Mouse (Mus musculus): ENCODE measurements around the gene Gm47955. TPM values are rescaled to one million over a fixed set of nuclear protein-coding genes. Genes with fewer than 3 reads are reported as not detected.
"Not testable (repeated sequence)": the region's sequence is repeated elsewhere in the genome, so short reads cannot be mapped to it uniquely, and the experiment has no call there.

The Gm47955 gene
- polyA plus RNA-seq (2012; fragmentation: generic; extraction: Trizol) = not detected

- H3K79me2 ChIP-seq (ENCODE audit: control insufficient read depth, insufficient read depth) = no peaks in the 10 kb centered on the region
- TF ChIP-seq POLR2AphosphoS2 (IDR thresholded peaks at IDR 0.05; ENCODE audit: insufficient read length, low read depth) (no peak), CEBPB (IDR thresholded peaks at IDR 0.05; ENCODE audit: insufficient read depth, poor library complexity, severe bottlenecking) (no peak), SRF (IDR thresholded peaks at IDR 0.05; ENCODE audit: control insufficient read depth, insufficient read length, low read depth) (no peak), MYOD1 (IDR thresholded peaks at IDR 0.05; ENCODE audit: control insufficient read depth in 1 of 3, insufficient read length in 2 of 3, low read depth in 2 of 3) (no peak), MYOG (IDR thresholded peaks at IDR 0.05; ENCODE audit: control insufficient read depth in 1 of 3, insufficient read depth in 1 of 3, insufficient read length in 2 of 3, low read depth in 2 of 3) (no peak), POLR2A (IDR thresholded peaks at IDR 0.05; ENCODE audit: insufficient read length, low read depth) (no peak), TCF12 (IDR thresholded peaks at IDR 0.05; ENCODE audit: insufficient read depth, poor library complexity, severe bottlenecking) (no peak), USF1 (IDR thresholded peaks at IDR 0.05; ENCODE audit: low read depth) (no peak), REST (IDR thresholded peaks at IDR 0.05; ENCODE audit: insufficient read depth, insufficient read length) (no peak), E2F4 (IDR thresholded peaks at IDR 0.05; ENCODE audit: insufficient read depth) (no peak), TCF3 (IDR thresholded peaks at IDR 0.05; ENCODE audit: insufficient read length, low read depth) (no peak), MAX (IDR thresholded peaks at IDR 0.05; ENCODE audit: low read depth) (no peak)
- no peaks in the 10 kb centered on the region for H3K27me3 ChIP-seq (ENCODE audit: control insufficient read depth, insufficient read depth, insufficient read length)
- no peak within 1 kb of the TSS for H3K4me3 ChIP-seq
- no peak within 1 kb of the TSS for H3ac ChIP-seq (ENCODE audit: control insufficient read depth, insufficient read length)
- no peak within 1 kb of the TSS for H3K4me2 ChIP-seq (ENCODE audit: low read depth)
- H3K36me3 ChIP-seq (ENCODE audit: control insufficient read depth, insufficient read depth) = no peaks in the 10 kb centered on the region
Measured at GRCm38 (mm10) chr1:82959870-82960385, at the start of gene Gm47955. Gene Gm47955 (plus strand): TSS chr1:82960286.

- Histone ChIP-seq H3K36me3 (ENCODE audit: control insufficient read depth, insufficient read depth) (no peaks in the 10 kb centered on the region), H3ac (ENCODE audit: control insufficient read depth, insufficient read length) (no peak within 1 kb of the TSS), H3K79me2 (ENCODE audit: control insufficient read depth, insufficient read depth) (no peaks in the 10 kb centered on the region), H3K4me2 (ENCODE audit: low read depth) (no peak within 1 kb of the TSS), H3K27me3 (ENCODE audit: control insufficient read depth, insufficient read depth, insufficient read length) (no peaks in the 10 kb centered on the region), H3K4me3 (no peak within 1 kb of the TSS)
- TF ChIP-seq POLR2AphosphoS2 (IDR thresholded peaks at IDR 0.05; ENCODE audit: insufficient read length, low read depth) (no peak), TCF12 (IDR thresholded peaks at IDR 0.05; ENCODE audit: insufficient read depth, poor library complexity, severe bottlenecking) (no peak), SRF (IDR thresholded peaks at IDR 0.05; ENCODE audit: control insufficient read depth, insufficient read length, low read depth) (no peak), MYOG (IDR thresholded peaks at IDR 0.05; ENCODE audit: control insufficient read depth in 1 of 3, insufficient read depth in 1 of 3, insufficient read length in 2 of 3, low read depth in 2 of 3) (no peak), E2F4 (IDR thresholded peaks at IDR 0.05; ENCODE audit: insufficient read depth) (no peak), USF1 (IDR thresholded peaks at IDR 0.05; ENCODE audit: low read depth) (no peak), TCF3 (IDR thresholded peaks at IDR 0.05; ENCODE audit: insufficient read length, low read depth) (no peak), MAX (IDR thresholded peaks at IDR 0.05; ENCODE audit: low read depth) (no peak), CEBPB (IDR thresholded peaks at IDR 0.05; ENCODE audit: insufficient read depth, poor library complexity, severe bottlenecking) (no peak), POLR2A (IDR thresholded peaks at IDR 0.05; ENCODE audit: insufficient read length, low read depth) (no peak), MYOD1 (IDR thresholded peaks at IDR 0.05; ENCODE audit: control insufficient read depth in 1 of 3, insufficient read length in 2 of 3, low read depth in 2 of 3) (no peak), REST (IDR thresholded peaks at IDR 0.05; ENCODE audit: insufficient read depth, insufficient read length) (no peak)
Measured at GRCm38 (mm10) chr1:82913025-82913424, 47.1 kb upstream of the Gm47955 start, which contains the start of gene A030005L19Rik. Gene A030005L19Rik (plus strand): TSS chr1:82913325.

- H3K36me3 ChIP-seq (ENCODE audit: control insufficient read depth, insufficient read depth); H3K4me3 ChIP-seq; H3K4me2 ChIP-seq (ENCODE audit: low read depth); H3K79me2 ChIP-seq (ENCODE audit: control insufficient read depth, insufficient read depth); H3ac ChIP-seq (ENCODE audit: control insufficient read depth, insufficient read length); H3K27me3 ChIP-seq (ENCODE audit: control insufficient read depth, insufficient read depth, insufficient read length): not testable (repeated sequence)
- peak in 1 of 3 experiments; percentile 56 for TF ChIP-seq MYOD1 (IDR thresholded peaks at IDR 0.05; ENCODE audit: control insufficient read depth in 1 of 3, insufficient read length in 2 of 3, low read depth in 2 of 3)
- TF ChIP-seq MYOG (IDR thresholded peaks at IDR 0.05; ENCODE audit: control insufficient read depth in 1 of 3, insufficient read depth in 1 of 3, insufficient read length in 2 of 3, low read depth in 2 of 3) = peak in 1 of 3 experiments; percentile 50
Measured at GRCm38 (mm10) chr1:82913434-82913833, 46.7 kb upstream of the Gm47955 start.

GRCm38 (mm10) chr1:82924650-82925049 is 35.4 kb upstream of the Gm47955 start, which contains the start of gene A030014E15Rik:
Gene A030014E15Rik (plus strand): TSS chr1:82924917.
- Histone ChIP-seq H3K79me2 (ENCODE audit: control insufficient read depth, insufficient read depth) (no peaks in the 10 kb centered on the region), H3K36me3 (ENCODE audit: control insufficient read depth, insufficient read depth) (no peaks in the 10 kb centered on the region), H3K4me3 (no peak within 1 kb of the TSS), H3K4me2 (ENCODE audit: low read depth) (no peak within 1 kb of the TSS), H3ac (ENCODE audit: control insufficient read depth, insufficient read length) (no peak within 1 kb of the TSS), H3K27me3 (ENCODE audit: control insufficient read depth, insufficient read depth, insufficient read length) (peaks cover 10% of the 10 kb centered on the region)
- TF ChIP-seq TCF12 (IDR thresholded peaks at IDR 0.05; ENCODE audit: insufficient read depth, poor library complexity, severe bottlenecking) (no peak), POLR2AphosphoS2 (IDR thresholded peaks at IDR 0.05; ENCODE audit: insufficient read length, low read depth) (no peak), E2F4 (IDR thresholded peaks at IDR 0.05; ENCODE audit: insufficient read depth) (no peak), SRF (IDR thresholded peaks at IDR 0.05; ENCODE audit: control insufficient read depth, insufficient read length, low read depth) (no peak), MAX (IDR thresholded peaks at IDR 0.05; ENCODE audit: low read depth) (no peak), CEBPB (IDR thresholded peaks at IDR 0.05; ENCODE audit: insufficient read depth, poor library complexity, severe bottlenecking) (no peak), TCF3 (IDR thresholded peaks at IDR 0.05; ENCODE audit: insufficient read length, low read depth) (no peak), REST (IDR thresholded peaks at IDR 0.05; ENCODE audit: insufficient read depth, insufficient read length) (no peak), POLR2A (IDR thresholded peaks at IDR 0.05; ENCODE audit: insufficient read length, low read depth) (no peak), MYOD1 (IDR thresholded peaks at IDR 0.05; ENCODE audit: control insufficient read depth in 1 of 3, insufficient read length in 2 of 3, low read depth in 2 of 3) (no peak), USF1 (IDR thresholded peaks at IDR 0.05; ENCODE audit: low read depth) (no peak), MYOG (IDR thresholded peaks at IDR 0.05; ENCODE audit: control insufficient read depth in 1 of 3, insufficient read depth in 1 of 3, insufficient read length in 2 of 3, low read depth in 2 of 3) (no peak)

- not testable (repeated sequence) for H3K79me2 ChIP-seq (ENCODE audit: control insufficient read depth, insufficient read depth); H3K4me3 ChIP-seq; H3K27me3 ChIP-seq (ENCODE audit: control insufficient read depth, insufficient read depth, insufficient read length); H3K4me2 ChIP-seq (ENCODE audit: low read depth); H3ac ChIP-seq (ENCODE audit: control insufficient read depth, insufficient read length); H3K36me3 ChIP-seq (ENCODE audit: control insufficient read depth, insufficient read depth)
Measured at GRCm38 (mm10) chr1:82930558-82930957, 29.5 kb upstream of the Gm47955 start.

DNA sequence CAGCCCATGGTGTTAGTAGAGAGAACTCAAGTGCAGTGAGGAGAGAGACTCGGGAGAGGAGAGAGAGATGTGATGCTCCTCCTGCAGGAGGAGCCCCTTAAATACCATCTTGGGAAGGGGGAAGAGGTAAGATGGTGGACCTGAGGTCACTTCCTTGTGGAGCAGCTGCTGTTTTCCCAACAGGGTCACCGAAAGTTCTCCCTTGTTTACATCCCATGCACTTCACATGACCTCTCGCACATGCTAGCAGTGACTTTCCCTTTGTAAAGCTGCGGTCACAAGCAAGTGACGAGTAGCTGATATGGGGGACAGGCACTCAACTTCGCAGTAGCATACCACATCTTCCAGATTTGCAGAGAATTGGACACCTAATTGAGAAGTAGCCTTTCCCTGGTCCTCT is 28.8 kb upstream of the Gm47955 start, which contains the start of gene Gm6217:
Gene Gm6217, minus strand, starts transcription at position 74 of the 400 bp plus-strand sequence.
- not testable (repeated sequence) for H3K36me3 ChIP-seq (ENCODE audit: control insufficient read depth, insufficient read depth); H3K4me2 ChIP-seq (ENCODE audit: low read depth); H3K4me3 ChIP-seq; H3K27me3 ChIP-seq (ENCODE audit: control insufficient read depth, insufficient read depth, insufficient read length); H3K79me2 ChIP-seq (ENCODE audit: control insufficient read depth, insufficient read depth); H3ac ChIP-seq (ENCODE audit: control insufficient read depth, insufficient read length)

All from myocyte (in vitro differentiated cells).